Mouse (Mus musculus) olfactory bulb, adult 2 months (tissue): ENCODE measurements at regions not wholly inside any gene's neighbourhood (a gene's known extent, or its start where the extent isn't known, plus 50 kb on each side); places are given as distances from the start of the nearest gene placed in this dataset.

Source experiments
- CTCF ChIP-seq: fragments of 200-500 bp; IDR thresholded peaks from 2 replicates; pipeline ENCODE4 v1.5.1; 2012; ENCODE audit warnings: low read depth, mild to moderate bottlenecking, low read length, moderate library complexity; ENCODE audit not compliant: insufficient read depth
- POLR2A ChIP-seq: fragments of 200-500 bp; IDR thresholded peaks from 2 replicates; pipeline ENCODE4 v1.6.1; 2012; ENCODE audit warnings: mild to moderate bottlenecking, low read depth, low read length, moderate library complexity; ENCODE audit not compliant: insufficient read depth

GRCm38 (mm10) chr13:31184845-31185834, 211.1 kb downstream of the Gm5447 start:
- TF ChIP-seq POLR2A (no peak), CTCF (no peak)
